24 mouse cellular contexts compared by ENCODE assay signal in the genomic region with DNA sequence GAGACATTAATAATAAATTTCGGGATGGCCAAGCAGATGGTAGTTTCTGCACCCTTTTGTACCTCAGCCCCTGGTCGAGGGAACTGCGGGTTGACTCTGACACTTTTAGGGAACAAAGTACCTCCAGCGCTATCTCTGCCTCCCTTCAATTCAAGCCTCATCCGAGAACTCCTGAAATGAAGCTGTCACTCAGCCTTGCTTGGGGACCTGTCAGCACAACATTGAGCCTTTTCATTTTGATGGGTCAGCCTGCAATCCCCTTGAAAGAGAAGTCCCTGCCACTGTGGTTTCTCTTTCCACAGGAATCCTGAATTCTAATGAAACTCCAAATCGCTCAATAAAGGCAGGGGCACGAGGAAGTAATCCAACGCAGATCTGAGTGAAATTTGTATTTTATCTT.
DNase-seq lines count a peak whose midpoint lies in the region; ATAC-seq lines count a peak whose summit lies in the region.
"Had no signal": no experiment of that assay in that cellular context is flagged by ENCODE, and none has a peak within 500 bp of the region (broad histone marks: within the 10 kb centered on the region; RNA-seq: fewer than 3 reads in every experiment).

No protein-coding gene starts in this region.

- DNase-seq in heart, postnatal 25 days (ENCODE audit: low spot score), result no peak
- DNase-seq in midbrain, embryonic 14.5 days, result no peak
- DNase-seq in ovary, postnatal 14 days (ENCODE audit: low spot score), result no peak
- DNase-seq: adrenal gland, postnatal 14 days; cerebellum, adult 11-12 months; cerebellum, postnatal 25 days; gastrocnemius, postnatal 10 days; heart, adult 18-20 months; kidney, adult 2 months; kidney, postnatal 10 days; layer of hippocampus, postnatal 36 days; thymus, postnatal 25 days had no signal

- intact Hi-C loops in heart, postnatal 25 days (cut with DNase I), result no loop called here

- no peaks in the 10 kb centered on the region for H3K36me3 ChIP-seq in heart, embryonic 13.5 days
- H3K36me3 ChIP-seq in forebrain, embryonic 12.5 days (replicated peaks), result no peaks in the 10 kb centered on the region
- H3K36me3 ChIP-seq in hindbrain, embryonic 15.5 days, result no peaks in the 10 kb centered on the region
- no peaks in the 10 kb centered on the region for H3K36me3 ChIP-seq in midbrain, embryonic 14.5 days (ENCODE audit: control insufficient read depth, insufficient read depth, low read length)
- H3K36me3 ChIP-seq: heart, embryonic 15.5 days; limb, embryonic 13.5 days; neural tube, embryonic 13.5 days had no signal

- WGBS in heart, embryonic 13.5 days, result 36% methylated on average over 8 of the region's 8 CpGs
- 14% methylated on average over 8 of the region's 8 CpGs for WGBS in forebrain, embryonic 12.5 days
- 31% methylated on average over 8 of the region's 8 CpGs for WGBS in hindbrain, embryonic 15.5 days
- 6% methylated on average over 8 of the region's 8 CpGs for WGBS in midbrain, embryonic 14.5 days

- no peak for ATAC-seq in heart, embryonic 13.5 days (ENCODE audit: extremely low read depth, insufficient number of reproducible peaks, low FRiP score, low TSS enrichment)
- ATAC-seq in forebrain, embryonic 12.5 days (ENCODE audit: low FRiP score), result no peak
- no peak for ATAC-seq in hindbrain, embryonic 15.5 days (ENCODE audit: low FRiP score, low read depth)
- no peak for ATAC-seq in midbrain, embryonic 14.5 days (ENCODE audit: low FRiP score, low TSS enrichment)
- no peak for ATAC-seq in inflammation-experienced regulatory T-cells, adult 6 months

- no peaks in the 10 kb centered on the region for H3K4me1 ChIP-seq in heart, embryonic 13.5 days
- H3K4me1 ChIP-seq in forebrain, embryonic 12.5 days, result peaks cover 29% of the 10 kb centered on the region
- H3K4me1 ChIP-seq in hindbrain, embryonic 15.5 days (replicated peaks), result peaks cover 6% of the 10 kb centered on the region
- peaks cover 10% of the 10 kb centered on the region for H3K4me1 ChIP-seq in midbrain, embryonic 14.5 days (ENCODE audit: control insufficient read depth, insufficient read depth, low read length)
- H3K4me1 ChIP-seq: heart, embryonic 15.5 days had no signal

- no peak overlapping the region for H3K27ac ChIP-seq in heart, embryonic 13.5 days (replicated peaks)
- H3K27ac ChIP-seq in forebrain, embryonic 12.5 days, result peak overlapping the region; percentile 84
- no peak overlapping the region for H3K27ac ChIP-seq in hindbrain, embryonic 15.5 days (replicated peaks)
- H3K27ac ChIP-seq in midbrain, embryonic 14.5 days (replicated peaks; ENCODE audit: low read depth, low read length), result peak overlapping the region; percentile 5; the same call in 1 of the 2 replicates
- H3K27ac ChIP-seq: heart, embryonic 15.5 days; layer of hippocampus, adult 2 months; limb, embryonic 13.5 days; liver, embryonic 14.5 days; macrophage; neural tube, embryonic 13.5 days had no signal

- peak overlapping the region; percentile 11; the same call in 1 of the 2 replicates for H3K4me2 ChIP-seq in heart, embryonic 13.5 days
- H3K4me2 ChIP-seq in forebrain, embryonic 12.5 days, result peak overlapping the region; percentile 38
- peak overlapping the region; percentile 1; the same call in 1 of the 2 replicates for H3K4me2 ChIP-seq in hindbrain, embryonic 15.5 days
- H3K4me2 ChIP-seq in midbrain, embryonic 14.5 days (ENCODE audit: low read length), result peak overlapping the region; percentile 9
- H3K4me2 ChIP-seq: heart, embryonic 15.5 days; limb, embryonic 13.5 days; neural tube, embryonic 13.5 days had no signal

- no peak overlapping the region for H3K9ac ChIP-seq in heart, embryonic 13.5 days
- peak overlapping the region; percentile 29; the same call in 1 of the 2 replicates for H3K9ac ChIP-seq in forebrain, embryonic 12.5 days
- H3K9ac ChIP-seq in hindbrain, embryonic 15.5 days, result no peak overlapping the region
- H3K9ac ChIP-seq in midbrain, embryonic 14.5 days (replicated peaks; ENCODE audit: low read length), result no peak overlapping the region
- H3K9ac ChIP-seq: heart, embryonic 15.5 days; limb, embryonic 13.5 days; liver, embryonic 14.5 days; neural tube, embryonic 13.5 days had no signal

- H3K9me3 ChIP-seq in heart, embryonic 13.5 days, result no peaks in the 10 kb centered on the region
- no peaks in the 10 kb centered on the region for H3K9me3 ChIP-seq in forebrain, embryonic 12.5 days
- no peaks in the 10 kb centered on the region for H3K9me3 ChIP-seq in hindbrain, embryonic 15.5 days
- no peaks in the 10 kb centered on the region for H3K9me3 ChIP-seq in midbrain, embryonic 14.5 days (ENCODE audit: control insufficient read depth, low read length)
- H3K9me3 ChIP-seq: heart, embryonic 15.5 days; limb, embryonic 13.5 days; neural tube, embryonic 13.5 days had no signal

- H3K27me3 ChIP-seq in heart, embryonic 13.5 days (replicated peaks), result no peaks in the 10 kb centered on the region
- peaks cover 18% of the 10 kb centered on the region for H3K27me3 ChIP-seq in forebrain, embryonic 12.5 days
- peaks cover 14% of the 10 kb centered on the region; the same call in 1 of the 2 replicates for H3K27me3 ChIP-seq in hindbrain, embryonic 15.5 days
- H3K27me3 ChIP-seq in midbrain, embryonic 14.5 days (ENCODE audit: control insufficient read depth, insufficient read depth, low read length), result peaks cover 48% of the 10 kb centered on the region
- H3K27me3 ChIP-seq: CH12.LX; heart, embryonic 15.5 days had no signal

- no peak overlapping the region for H3K4me3 ChIP-seq in heart, embryonic 13.5 days
- H3K4me3 ChIP-seq in forebrain, embryonic 12.5 days (replicated peaks), result no peak overlapping the region
- H3K4me3 ChIP-seq in hindbrain, embryonic 15.5 days, result no peak overlapping the region
- no peak overlapping the region for H3K4me3 ChIP-seq in midbrain, embryonic 14.5 days (replicated peaks; ENCODE audit: low read depth, low read length)
- H3K4me3 ChIP-seq: erythroblast, embryonic 14.5 days; heart, embryonic 15.5 days; layer of hippocampus, adult 2 months; limb, embryonic 13.5 days; neural tube, embryonic 13.5 days had no signal

Comparison
In these comparisons a context has a peak if more than half of its experiments do, and no peak if none do; other contexts are left out.
1. H3K27ac ChIP-seq: peak in forebrain, embryonic 12.5 days (single experiment) and midbrain, embryonic 14.5 days (single experiment); none in heart, embryonic 13.5 days (single experiment) and hindbrain, embryonic 15.5 days (single experiment).
2. Peak in every context shown above with its lines, with median percentiles within 50 percentile points of each other: H3K4me2 ChIP-seq.